Mouse (Mus musculus) midbrain, postnatal 0 days (tissue): ENCODE results near the gene Ttyh2. TPM values are rescaled to one million over a fixed set of nuclear protein-coding genes. Genes with fewer than 3 reads are reported as not detected.

ENCODE experiments used
- ATAC-seq: fragments of 200-750 bp; cut with Nextera tagmentation; 2 replicates; pipeline ENCODE4 v1.8.0; 2017; ENCODE audit warnings: moderate number of reproducible peaks, mild to moderate bottlenecking, moderate TSS enrichment, moderate library complexity; ENCODE audit not compliant: low FRiP score
- DNase-seq: peaks from one replicate; pipeline ENCODE4 v3.0.0-alpha.2; 2015; ENCODE audit warnings: low spot score
- H3K27ac ChIP-seq: fragments of 300-500 bp; sonication (generic); 2 replicates; pipeline ENCODE4 v1.5.1; 2014; ENCODE audit warnings: low read depth, mild to moderate bottlenecking, low read length, mixed read lengths
- H3K27me3 ChIP-seq: fragments of 300-500 bp; sonication (generic); 2 replicates; pipeline ENCODE4 v1.6.1; 2014; ENCODE audit warnings: low read length, control low read depth, mixed read lengths; ENCODE audit not compliant: insufficient read depth
- H3K36me3 ChIP-seq: fragments of 300-500 bp; sonication (generic); 2 replicates; pipeline ENCODE4 v1.6.1; 2014; ENCODE audit warnings: low read length, control low read depth, mixed read lengths; ENCODE audit not compliant: insufficient read depth
- H3K4me1 ChIP-seq: fragments of 300-500 bp; sonication (generic); 2 replicates; pipeline ENCODE4 v1.6.1; 2014; ENCODE audit warnings: mild to moderate bottlenecking, control low read depth, antibody characterized with exemption, low read length, mixed read lengths; ENCODE audit not compliant: insufficient read depth
- H3K4me2 ChIP-seq: fragments of 300-500 bp; sonication (generic); 2 replicates; pipeline ENCODE4 v1.6.1; 2014; ENCODE audit warnings: low read depth, mild to moderate bottlenecking, low read length, mixed read lengths; ENCODE audit not compliant: poor library complexity, severe bottlenecking
- H3K4me3 ChIP-seq: fragments of 300-500 bp; sonication (generic); 2 replicates; pipeline ENCODE4 v1.5.1; 2014; ENCODE audit warnings: low read depth, mild to moderate bottlenecking, low read length, moderate library complexity
- H3K9ac ChIP-seq: fragments of 300-500 bp; sonication (generic); replicated peaks from 2 replicates; pipeline ENCODE4 v1.6.1; 2014; ENCODE audit warnings: mild to moderate bottlenecking, low read length, moderate library complexity, mixed read lengths; ENCODE audit not compliant: poor library complexity, severe bottlenecking
- H3K9me3 ChIP-seq: fragments of 300-500 bp; sonication (generic); 2 replicates; pipeline ENCODE4 v1.6.1; 2016; ENCODE audit warnings: low read length, control low read depth
- CTCF ChIP-seq: IDR thresholded peaks from 2 replicates; pipeline ENCODE4 v1.5.1; 2016; ENCODE audit warnings: antibody characterized with exemption, mild to moderate bottlenecking
- WGBS: fragments of 180-500 bp; shearing (Covaris S2); extraction: QIAGEN DNeasy Blood & Tissue Kit; methylation state at CpG from one replicate; pipeline ENCODE4 v1.1.7; 2014; 5-methylcytosine and 5-hydroxymethylcytosine counted together
- polyA plus RNA-seq: library from polyadenylated mRNA; unstranded; fragments of >200 nt; fragmentation: Nextera tagmentation; extraction: Ambion mirVana; gene quantifications from 2 replicates; pipeline ENCODE4 v1.2.1, GENCODE M21; 2015
- total RNA-seq: library from RNA; depleted of rRNA; stranded (reverse); fragments of >200 nt; gene quantifications from 2 replicates; pipeline ENCODE4 v1.2.3, GENCODE M21; 2014

Ttyh2 gene
- total and polyA plus RNA-seq, 2 experiments from 2014 or later = 27.1 to 58.2 TPM

DNA sequence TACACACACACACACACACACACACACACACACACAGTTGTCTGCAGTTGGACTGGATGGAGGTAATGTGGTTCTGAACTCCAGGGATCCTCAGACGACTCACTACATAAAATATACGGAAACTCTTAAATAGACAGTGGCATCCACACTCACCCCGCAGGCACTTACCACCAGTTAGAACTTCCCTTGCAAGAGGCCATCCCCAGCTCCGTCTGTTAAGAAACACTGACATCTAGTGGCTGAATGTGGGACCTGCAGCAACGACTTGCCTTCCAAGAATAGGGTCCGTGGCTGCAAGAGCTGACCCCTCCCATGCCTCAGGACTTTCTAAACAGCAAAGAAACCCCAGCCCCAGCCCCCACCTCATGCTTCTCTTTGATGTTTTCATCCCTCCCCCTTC, 38.9 kb upstream of the Ttyh2 start:
- H3K27me3 ChIP-seq = peaks cover 3% of the 10 kb centered on the region; the same call in 1 of the 2 replicates
- H3K9ac ChIP-seq = no peak overlapping the region
- DNase-seq (peak; percentile 95), ATAC-seq (peak; percentile 56; the same call in 1 of the 2 replicates)
- no peaks in the 10 kb centered on the region for H3K9me3 ChIP-seq
- H3K4me2 ChIP-seq = peak overlapping the region; percentile 37
- under 1% methylated on average over 6 of the region's 6 CpGs for WGBS
- TF ChIP-seq CTCF = peak; percentile 98
- H3K27ac ChIP-seq = no peak overlapping the region
- peaks cover 3% of the 10 kb centered on the region; the same call in 1 of the 2 replicates for H3K4me1 ChIP-seq
- H3K36me3 ChIP-seq = no peaks in the 10 kb centered on the region
- no peak overlapping the region for H3K4me3 ChIP-seq

DNA sequence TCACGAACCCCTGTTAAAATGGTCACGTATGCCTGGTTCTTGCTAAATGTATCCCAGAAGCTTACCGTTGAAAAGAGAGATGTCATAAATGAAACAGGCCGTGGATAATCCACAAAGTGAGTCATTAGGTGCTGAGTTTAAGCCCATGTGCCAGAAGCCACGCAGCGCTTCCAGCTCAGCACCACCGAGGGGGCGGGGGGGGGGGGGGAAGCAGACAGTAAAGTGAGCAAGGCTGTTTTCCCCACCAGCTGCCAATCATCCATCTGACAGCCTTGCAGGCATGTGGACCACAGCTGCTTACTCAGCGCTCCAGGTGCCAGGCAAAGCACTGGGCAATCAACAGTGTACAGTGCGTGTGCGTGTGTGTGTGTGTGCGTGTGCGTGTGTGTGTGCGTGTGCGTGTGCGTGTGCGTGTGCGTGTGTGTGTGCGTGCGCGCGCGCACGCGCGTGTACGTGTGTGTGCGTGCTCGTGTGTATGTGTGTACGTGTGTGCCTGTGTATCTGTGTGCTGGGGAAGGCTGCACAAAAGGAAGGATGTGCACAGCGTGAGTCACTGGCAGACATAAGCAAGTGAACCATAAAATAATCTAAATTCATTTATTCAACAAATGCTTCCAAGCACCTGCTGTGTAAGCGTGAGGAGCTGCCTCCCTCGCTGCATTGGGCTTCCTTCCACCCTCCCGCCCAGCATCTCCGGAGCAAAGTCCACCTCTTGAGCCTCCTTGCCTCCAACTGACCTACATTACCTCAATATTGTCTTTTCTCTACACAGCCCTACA, 38.3 kb upstream of the Ttyh2 start:
- Histone ChIP-seq H3K27me3 (peaks cover 8% of the 10 kb centered on the region; the same call in 1 of the 2 replicates), H3K9ac (no peak overlapping the region), H3K27ac (no peak overlapping the region), H3K9me3 (no peaks in the 10 kb centered on the region), H3K36me3 (no peaks in the 10 kb centered on the region), H3K4me1 (peaks cover 3% of the 10 kb centered on the region; the same call in 1 of the 2 replicates), H3K4me2 (peak overlapping the region; percentile 37), H3K4me3 (no peak overlapping the region)
- TF ChIP-seq CTCF = no peak
- 0 out of 2 replicates have a peak, but pooled peaks have one; percentile 31 for ATAC-seq
- WGBS = 60% methylated on average over 33 of the region's 35 CpGs
- no peak for DNase-seq

DNA sequence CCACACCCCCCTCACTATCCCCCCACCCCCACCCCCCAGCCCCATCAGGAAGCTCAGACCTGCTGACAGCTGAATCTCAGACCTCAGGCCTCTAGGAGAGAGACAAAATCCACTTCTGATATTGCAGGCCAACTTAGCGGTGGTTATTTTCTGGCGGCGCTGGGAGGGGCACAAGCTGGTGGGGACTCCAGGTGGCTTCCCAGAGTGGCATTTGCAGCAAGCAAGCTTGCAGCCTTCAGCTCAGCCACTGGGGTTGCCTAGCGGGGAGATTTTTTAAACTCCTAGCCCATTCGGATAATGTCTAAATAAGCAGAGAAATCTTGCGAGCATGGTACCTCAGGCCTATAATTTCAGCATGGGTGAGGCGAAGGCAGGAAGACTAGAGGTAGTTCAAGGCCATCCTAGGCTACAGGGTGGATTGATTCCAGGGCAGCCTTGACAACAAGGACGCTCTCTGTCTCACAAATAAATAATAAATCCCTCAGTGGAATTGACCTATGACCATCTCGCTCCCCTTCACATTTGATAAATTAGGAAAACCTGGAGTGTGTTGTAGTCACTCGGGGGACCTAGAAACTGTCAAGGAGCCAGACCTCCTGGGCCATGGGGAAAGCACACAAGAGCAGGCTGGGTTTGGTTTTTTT, 36.5 kb upstream of the Ttyh2 start:
- DNase-seq = no peak
- Histone ChIP-seq H3K4me1 (peaks cover 3% of the 10 kb centered on the region; the same call in 1 of the 2 replicates), H3K4me3 (no peak overlapping the region), H3K9ac (no peak overlapping the region), H3K27me3 (peaks cover 8% of the 10 kb centered on the region; the same call in 1 of the 2 replicates), H3K36me3 (no peaks in the 10 kb centered on the region), H3K4me2 (no peak overlapping the region), H3K9me3 (no peaks in the 10 kb centered on the region), H3K27ac (no peak overlapping the region)
- no peak for TF ChIP-seq CTCF
- WGBS = 72% methylated on average over 10 of the region's 10 CpGs
- ATAC-seq = no peak

DNA sequence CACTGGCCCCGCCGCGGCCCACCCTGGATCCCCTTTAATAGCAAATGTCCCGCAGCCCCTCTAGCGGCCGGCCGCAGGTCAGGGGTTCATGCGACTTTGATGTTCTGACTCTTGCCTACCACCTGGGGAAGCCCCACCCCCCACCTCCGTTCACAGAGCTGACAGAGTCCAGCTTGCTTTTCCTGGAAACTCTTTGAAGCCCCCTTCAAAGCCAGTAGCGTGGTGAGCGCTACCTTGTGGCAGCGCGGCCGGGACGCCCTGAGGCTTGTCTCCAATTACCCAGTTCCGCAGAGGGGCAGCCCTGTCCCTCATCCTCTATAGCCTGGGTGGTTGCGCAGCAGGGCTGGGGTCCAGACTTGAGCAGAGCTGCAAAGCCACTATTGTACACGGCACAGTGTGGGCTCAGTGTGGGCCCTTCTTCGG, 35.5 kb upstream of the Ttyh2 start:
- 7% methylated on average over 19 of the region's 19 CpGs for WGBS
- 0 out of 2 replicates have a peak, but pooled peaks have one; percentile 18 for ATAC-seq
- Histone ChIP-seq H3K4me2 (no peak overlapping the region), H3K9me3 (no peaks in the 10 kb centered on the region), H3K27ac (no peak overlapping the region), H3K4me3 (no peak overlapping the region), H3K27me3 (peaks cover 8% of the 10 kb centered on the region; the same call in 1 of the 2 replicates), H3K36me3 (no peaks in the 10 kb centered on the region), H3K9ac (no peak overlapping the region), H3K4me1 (peaks cover 3% of the 10 kb centered on the region; the same call in 1 of the 2 replicates)
- TF ChIP-seq CTCF = peak; percentile 35
- no peak for DNase-seq

DNA sequence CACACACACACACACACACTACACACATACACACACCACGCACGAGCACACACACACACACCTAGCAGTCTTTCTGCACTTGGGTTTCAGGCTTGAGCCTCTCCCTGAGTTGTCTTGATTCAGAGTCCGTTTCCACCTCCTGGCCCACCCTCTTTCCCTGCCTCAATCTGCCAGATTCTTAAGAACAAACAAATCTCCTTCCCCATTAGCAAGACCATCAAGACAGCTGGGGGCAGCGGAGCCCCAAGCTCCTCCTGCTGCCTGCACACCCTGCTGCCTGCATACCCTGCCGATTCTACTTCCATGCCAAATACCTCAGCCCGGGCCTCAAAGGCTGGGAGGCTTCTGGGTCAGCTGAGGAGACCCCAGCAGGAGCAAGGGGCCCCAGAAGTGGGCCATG, 34.6 kb upstream of the Ttyh2 start:
- peaks cover 8% of the 10 kb centered on the region; the same call in 1 of the 2 replicates for H3K27me3 ChIP-seq
- H3K36me3 ChIP-seq = no peaks in the 10 kb centered on the region
- no peaks in the 10 kb centered on the region for H3K9me3 ChIP-seq
- no peak for DNase-seq
- no peak overlapping the region for H3K4me2 ChIP-seq
- ATAC-seq = no peak
- 57% methylated on average over 6 of the region's 6 CpGs for WGBS
- H3K9ac ChIP-seq = 0 out of 2 replicates have a peak overlapping the region, but pooled peaks have one; percentile 33
- H3K4me1 ChIP-seq = peaks cover 3% of the 10 kb centered on the region; the same call in 1 of the 2 replicates
- no peak overlapping the region for H3K4me3 ChIP-seq
- H3K27ac ChIP-seq = no peak overlapping the region
- no peak for TF ChIP-seq CTCF
